Mouse (Mus musculus) gastrocnemius, postnatal 10 days (tissue): ENCODE measurements around the gene Olfr1121. TPM values are rescaled to one million over a fixed set of nuclear protein-coding genes. Genes with fewer than 3 reads are reported as not detected.
"Not testable (repeated sequence)": the region's sequence is repeated elsewhere in the genome, so short reads cannot be mapped to it uniquely, and the experiment has no call there.

Experiments
- DNase-seq: peaks from one replicate; pipeline ENCODE4 v3.0.0; 2021; ENCODE audit warnings: mixed read lengths
- long read RNA-seq, 2 experiments: library from polyadenylated mRNA; stranded (forward); transcript quantifications; one replicate each; pipeline ENCODE4 v2.0.0; 2021
- total RNA-seq, 2 experiments: library from RNA; stranded (reverse); gene quantifications; 2 replicates each; pipeline ENCODE4 v1.2.3; 2021

Gene Olfr1121
- total RNA-seq = not detected
- long read RNA-seq, experiment 1 = 0 reads
- long read RNA-seq, experiment 2 = 0 reads

GRCm38 (mm10) chr2:87369595-87369994 is at the start of gene Olfr1121:
TSS of gene Olfr1121 (plus strand) at chr2:87369895.
- no peak for DNase-seq

GRCm38 (mm10) chr2:87354515-87354914 is 15.2 kb upstream of the Olfr1121 start, which contains the start of gene Olfr1120:
TSS of gene Olfr1120 (plus strand) at chr2:87354815.
- DNase-seq = no peak

DNA sequence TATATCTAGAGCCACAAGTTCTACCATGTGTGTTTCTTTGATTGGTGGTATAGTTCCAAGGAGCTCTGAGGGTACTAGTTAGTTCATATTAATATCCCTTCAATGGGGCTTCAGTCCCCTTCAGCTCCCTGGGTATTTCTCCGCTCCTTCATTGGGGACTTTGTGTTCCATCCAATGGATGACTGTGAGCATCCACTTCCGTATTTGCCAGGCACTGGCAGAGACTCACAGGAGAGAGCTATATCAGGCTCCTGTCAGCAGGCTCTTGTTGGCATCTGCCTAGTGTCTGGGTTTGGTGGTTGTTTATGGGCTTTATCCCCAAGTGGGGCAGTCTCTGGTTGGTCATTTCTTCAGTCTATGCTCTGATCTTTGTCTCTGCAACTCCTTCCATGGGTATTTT is 9.6 kb upstream of the Olfr1121 start:
- DNase-seq = not testable (repeated sequence)

GRCm38 (mm10) chr2:87371726-87372125 is 2.0 kb downstream of the Olfr1121 start:
- no peak for DNase-seq

- no peak for DNase-seq
Measured at GRCm38 (mm10) chr2:87383935-87384334, 14.2 kb downstream of the Olfr1121 start.

GRCm38 (mm10) chr2:87385549-87385948 is 15.9 kb downstream of the Olfr1121 start, which contains the start of gene Olfr1122:
TSS of gene Olfr1122 (plus strand) at chr2:87385849.
- DNase-seq = no peak

- DNase-seq = not testable (repeated sequence)
Measured at GRCm38 (mm10) chr2:87393605-87394004, 23.9 kb downstream of the Olfr1121 start.

GRCm38 (mm10) chr2:87394686-87395085 is 25.0 kb downstream of the Olfr1121 start:
- DNase-seq = not testable (repeated sequence)

DNA sequence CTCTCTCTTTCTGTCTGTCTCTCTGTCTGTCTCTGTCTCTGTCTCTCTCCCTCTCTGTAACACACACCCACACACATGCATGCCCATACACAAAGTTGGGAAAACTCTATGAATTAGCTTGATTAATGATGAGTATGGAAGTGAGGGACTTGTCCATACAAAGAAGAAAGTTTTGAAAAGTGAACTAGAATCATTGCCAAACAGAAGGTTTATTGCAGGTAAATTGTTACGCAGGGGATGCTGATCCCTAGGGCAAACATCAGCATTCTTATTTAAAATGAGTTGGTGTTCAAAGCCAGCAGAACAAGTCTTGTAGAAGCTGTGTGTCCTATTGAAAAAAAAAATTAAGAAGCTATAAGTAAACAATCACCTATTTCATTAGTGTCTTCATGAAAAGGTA is 46.6 kb downstream of the Olfr1121 start, which contains the start of gene Olfr1123:
TSS of gene Olfr1123 (plus strand) at position 301 of the 400 bp plus-strand sequence.
- no peak for DNase-seq

Other genes starting within 250 kb of the Olfr1121 start
- not detected for gene Olfr1110, start 229.6 kb upstream of the Olfr1121 start, total RNA-seq
- not detected for gene Olfr1111, start 217.3 kb upstream of the Olfr1121 start, total RNA-seq
- not detected for gene Olfr1112, start 182.1 kb upstream of the Olfr1121 start, total RNA-seq
- gene Olfr1113, start 160.9 kb upstream of the Olfr1121 start, total RNA-seq = not detected
- gene Olfr1115, start 121.9 kb upstream of the Olfr1121 start, total RNA-seq = not detected
- not detected for gene Olfr1116, start 102.4 kb upstream of the Olfr1121 start, total RNA-seq
- not detected for gene Olfr1118, start 62.3 kb upstream of the Olfr1121 start, total RNA-seq
- not detected for gene Olfr1120, start 15.1 kb upstream of the Olfr1121 start, total RNA-seq
- not detected for gene Olfr1122, start 16.0 kb downstream of the Olfr1121 start, total RNA-seq
- gene Olfr1123, start 46.7 kb downstream of the Olfr1121 start, total RNA-seq = not detected
- gene Olfr1124, start 60.4 kb downstream of the Olfr1121 start, total RNA-seq = not detected
- not detected for gene Olfr1126, start 84.1 kb downstream of the Olfr1121 start, total RNA-seq
- not detected for gene Pramel7, start 127.2 kb downstream of the Olfr1121 start, total RNA-seq
- gene Pramel6, start 136.7 kb downstream of the Olfr1121 start, total RNA-seq = not detected
- not detected for gene Olfr153, start 161.9 kb downstream of the Olfr1121 start, total RNA-seq
- gene Olfr1128, start 175.6 kb downstream of the Olfr1121 start, total RNA-seq = not detected
- gene Olfr1129, start 204.0 kb downstream of the Olfr1121 start, total RNA-seq = not detected
- not detected for gene Olfr1130, start 236.3 kb downstream of the Olfr1121 start, total RNA-seq